ENCODE assay signal across 9 mouse cellular contexts in genomic region chr19:8967893-8968292, GRCm38 (mm10). TPM values are rescaled to one million over a fixed set of nuclear protein-coding genes. Genes with fewer than 3 reads are reported as not detected.
A peak's percentile ranks its signal among the peaks of the same experiment; 100 is the strongest.
DNase-seq lines count a peak whose midpoint lies in the region; ATAC-seq and TF ChIP-seq lines count a peak whose summit lies in the region.
"Had no signal": no experiment of that assay in that cellular context is flagged by ENCODE, and none has a peak within 500 bp of the region (broad histone marks: within the 10 kb centered on the region; RNA-seq: fewer than 3 reads in every experiment).

No protein-coding gene starts in this region.

- H3K4me1 ChIP-seq in heart, embryonic 15.5 days (replicated peaks) = peaks cover 24% of the 10 kb centered on the region
- peaks cover 6 to 25% of the 10 kb centered on the region in 2 experiments for H3K4me1 ChIP-seq in MEL (ENCODE audit: control insufficient read depth in 1 of 2, insufficient read depth in 2 of 2, low read length in 2 of 2)
- H3K4me1 ChIP-seq in hindbrain, embryonic 13.5 days (replicated peaks) = peaks cover 30% of the 10 kb centered on the region
- H3K4me1 ChIP-seq in midbrain, embryonic 13.5 days (replicated peaks) = peaks cover 27% of the 10 kb centered on the region

- peaks cover 53% of the 10 kb centered on the region for H3K79me2 ChIP-seq in MEL (ENCODE audit: control insufficient read depth, insufficient read depth, low read length, poor library complexity)

- no peaks in the 10 kb centered on the region for H3K9me3 ChIP-seq in heart, embryonic 15.5 days (replicated peaks)
- no peaks in the 10 kb centered on the region for H3K9me3 ChIP-seq in MEL (replicated peaks; ENCODE audit: insufficient read depth, low read length)
- H3K9me3 ChIP-seq in hindbrain, embryonic 13.5 days = no peaks in the 10 kb centered on the region
- no peaks in the 10 kb centered on the region for H3K9me3 ChIP-seq in midbrain, embryonic 13.5 days

- TF ChIP-seq CTCF in MEL (IDR thresholded peaks at IDR 0.05 in 2 of 3, conservative IDR thresholded peaks at IDR 0.05 in 1 of 3; ENCODE audit: control insufficient read depth in 1 of 3, insufficient read depth in 1 of 3, low read depth in 2 of 3, low read length in 3 of 3, poor library complexity in 1 of 3, severe bottlenecking in 1 of 3) = no peak

- peak overlapping the region; percentile 82 for H3K27ac ChIP-seq in heart, embryonic 15.5 days
- H3K27ac ChIP-seq in MEL (ENCODE audit: control insufficient read depth, low read depth, low read length) = peak overlapping the region; percentile 81
- H3K27ac ChIP-seq in hindbrain, embryonic 13.5 days = peak overlapping the region; percentile 88
- peak overlapping the region; percentile 79; the same call in 1 of the 2 replicates for H3K27ac ChIP-seq in midbrain, embryonic 13.5 days

- TF ChIP-seq EP300 in MEL (IDR thresholded peaks at IDR 0.05; ENCODE audit: low read depth in 1 of 2, low read length in 2 of 2) = no peak

- H3K9ac ChIP-seq in heart, embryonic 15.5 days = peak overlapping the region; percentile 73
- H3K9ac ChIP-seq in MEL (ENCODE audit: control insufficient read depth, low read depth, low read length, poor library complexity, severe bottlenecking) = peak overlapping the region; percentile 94
- H3K9ac ChIP-seq in hindbrain, embryonic 13.5 days = peak overlapping the region; percentile 95
- H3K9ac ChIP-seq in midbrain, embryonic 13.5 days (replicated peaks) = peak overlapping the region; percentile 94

- under 1% methylated on average over 9 of the region's 9 CpGs for WGBS in heart, embryonic 15.5 days
- 5% methylated on average over 9 of the region's 9 CpGs for WGBS in hindbrain, embryonic 13.5 days
- 9% methylated on average over 9 of the region's 9 CpGs for WGBS in midbrain, embryonic 13.5 days

- peak overlapping the region; percentile 80 for H3K4me3 ChIP-seq in heart, embryonic 15.5 days
- peak overlapping the region; percentile 91 to 93 for H3K4me3 ChIP-seq in MEL (ENCODE audit: control insufficient read depth in 1 of 2, insufficient read depth in 1 of 2, low read depth in 2 of 2, low read length in 2 of 2)
- H3K4me3 ChIP-seq in hindbrain, embryonic 13.5 days = peak overlapping the region; percentile 74
- peak overlapping the region; percentile 83 for H3K4me3 ChIP-seq in midbrain, embryonic 13.5 days (replicated peaks)

- no peak; a peak in 1 of 4 replicates for TF ChIP-seq POLR2A in MEL (IDR thresholded peaks at IDR 0.05; ENCODE audit: control insufficient read depth in 1 of 2, insufficient read depth in 1 of 2, low read depth in 1 of 2, low read length in 2 of 2, poor library complexity in 1 of 2)

- no peak for TF ChIP-seq RAD21 in MEL (IDR thresholded peaks at IDR 0.05; ENCODE audit: low read depth, low read length)

- H3K4me2 ChIP-seq in heart, embryonic 15.5 days = peak overlapping the region; percentile 73
- H3K4me2 ChIP-seq in hindbrain, embryonic 13.5 days = peak overlapping the region; percentile 90
- peak overlapping the region; percentile 95 for H3K4me2 ChIP-seq in midbrain, embryonic 13.5 days (replicated peaks)

- peaks cover 63% of the 10 kb centered on the region for H3K36me3 ChIP-seq in heart, embryonic 15.5 days
- H3K36me3 ChIP-seq in MEL (ENCODE audit: control insufficient read depth in 1 of 2, insufficient read depth in 2 of 2, low read length in 2 of 2) = peaks cover 26 to 39% of the 10 kb centered on the region in 2 experiments
- peaks cover 74% of the 10 kb centered on the region for H3K36me3 ChIP-seq in hindbrain, embryonic 13.5 days
- peaks cover 72% of the 10 kb centered on the region for H3K36me3 ChIP-seq in midbrain, embryonic 13.5 days

- no peak for DNase-seq in heart, adult 9 months (ENCODE audit: low spot score in 2 of 2)
- no peak for DNase-seq in MEL (ENCODE audit: low read depth, low spot score)
- no peak for DNase-seq in gastrocnemius, postnatal 10 days
- no peak for DNase-seq in spleen, adult 18-20 months

- ATAC-seq in heart, embryonic 15.5 days (replicated peaks; ENCODE audit: insufficient number of reproducible peaks, insufficient read depth, low FRiP score, low read depth) = no peak
- no peak for ATAC-seq in hindbrain, embryonic 13.5 days (ENCODE audit: low FRiP score)
- ATAC-seq in midbrain, embryonic 13.5 days = no peak
- ATAC-seq in monocyte, adult 5-6 weeks (replicated peaks; ENCODE audit: insufficient number of reproducible peaks, low FRiP score, low TSS enrichment, poor library complexity, severe bottlenecking) = no peak

- H3K27me3 ChIP-seq in heart, embryonic 15.5 days = no peaks in the 10 kb centered on the region
- H3K27me3 ChIP-seq in MEL (ENCODE audit: control insufficient read depth in 1 of 2, insufficient read depth in 2 of 2, low read length in 2 of 2) = no peaks in the 10 kb centered on the region
- H3K27me3 ChIP-seq in hindbrain, embryonic 13.5 days = no peaks in the 10 kb centered on the region
- H3K27me3 ChIP-seq in midbrain, embryonic 13.5 days = no peaks in the 10 kb centered on the region
- H3K27me3 ChIP-seq: Patski had no signal

TF ChIP-seq in MEL, 35 proteins besides CTCF, POLR2A, EP300 and RAD21:
- 0 out of 2 replicates have a peak, but pooled peaks have one; percentile 43 for TF ChIP-seq ZMIZ1 (IDR thresholded peaks at IDR 0.05; ENCODE audit: low read depth, low read length)
- no peak for TF ChIP-seq ZKSCAN1 (IDR thresholded peaks at IDR 0.05; ENCODE audit: low read depth, low read length)
TF ChIP-seq in MEL: peak in this region for 1.

RNA-seq across cellular contexts. Expression of gene Eef1g, which starts 1.1 kb away (rescaled TPM):
- 216 and 256 TPM in 2 replicates for polyA plus RNA-seq in heart, embryonic 15.5 days (2015; fragmentation: Nextera tagmentation; extraction: Ambion mirVana)
- total RNA-seq in MEL (2012; rRNA removed) = 1,362 and 1,397 TPM in 2 replicates
- polyA plus RNA-seq in MEL (2012; ENCODE audit: insufficient read depth in 1 of 2, insufficient read length in 2 of 2, low read depth in 1 of 2, low replicate concordance in 2 of 2, missing spikeins in 1 of 2) = 1,000 to 10,000 TPM; 1,691 to 1,817 TPM
- 344 and 348 TPM in 2 replicates for polyA plus RNA-seq in hindbrain, embryonic 13.5 days (2015; fragmentation: Nextera tagmentation; extraction: Ambion mirVana)
- polyA plus RNA-seq in midbrain, embryonic 13.5 days (2015; fragmentation: Nextera tagmentation; extraction: Ambion mirVana) = 334 and 335 TPM in 2 replicates
- total RNA-seq in monocyte, adult 5-6 weeks (2017) = 313 to 352 TPM (median 341 TPM) in 3 replicates
- total RNA-seq in gastrocnemius, postnatal 10 days (2021) = 100 to 1,000 TPM; 640 to 671 TPM

RNA-seq across cellular contexts. Expression of gene Tut1, which starts 14.2 kb away (rescaled TPM):
- 13.7 and 19.4 TPM in 2 replicates for polyA plus RNA-seq in heart, embryonic 15.5 days (2015; fragmentation: Nextera tagmentation; extraction: Ambion mirVana)
- 54.6 and 54.9 TPM in 2 replicates for total RNA-seq in MEL (2012; rRNA removed)
- polyA plus RNA-seq in MEL (2012; ENCODE audit: insufficient read depth in 1 of 2, insufficient read length in 2 of 2, low read depth in 1 of 2, low replicate concordance in 2 of 2, missing spikeins in 1 of 2) = 10 to 100 TPM in 1 of 2 experiments, not detected in 1; 68.2 TPM
- polyA plus RNA-seq in hindbrain, embryonic 13.5 days (2015; fragmentation: Nextera tagmentation; extraction: Ambion mirVana) = 29.4 and 31.1 TPM in 2 replicates
- 32.4 and 32.6 TPM in 2 replicates for polyA plus RNA-seq in midbrain, embryonic 13.5 days (2015; fragmentation: Nextera tagmentation; extraction: Ambion mirVana)
- total RNA-seq in monocyte, adult 5-6 weeks (2017) = 14.8 to 16.9 TPM (median 16.7 TPM) in 3 replicates
- total RNA-seq in gastrocnemius, postnatal 10 days (2021) = 10 to 100 TPM in 1 of 2 experiments, 1 to 10 TPM in 1; 9.1 to 11.2 TPM

RNA-seq across cellular contexts. Expression of gene Ahnak, which starts 21.2 kb away (rescaled TPM):
- polyA plus RNA-seq in heart, embryonic 15.5 days (2015; fragmentation: Nextera tagmentation; extraction: Ambion mirVana) = 31.4 and 38.4 TPM in 2 replicates
- 1.2 and 1.3 TPM in 2 replicates for total RNA-seq in MEL (2012; rRNA removed)
- polyA plus RNA-seq in MEL (2012; ENCODE audit: insufficient read depth in 1 of 2, insufficient read length in 2 of 2, low read depth in 1 of 2, low replicate concordance in 2 of 2, missing spikeins in 1 of 2) = 1 to 10 TPM in 1 of 2 experiments, not detected in 1; 2.2 TPM
- 5.7 and 6.4 TPM in 2 replicates for polyA plus RNA-seq in hindbrain, embryonic 13.5 days (2015; fragmentation: Nextera tagmentation; extraction: Ambion mirVana)
- polyA plus RNA-seq in midbrain, embryonic 13.5 days (2015; fragmentation: Nextera tagmentation; extraction: Ambion mirVana) = 3.7 and 4.9 TPM in 2 replicates
- 408 to 1,020 TPM (median 414 TPM) in 3 replicates for total RNA-seq in monocyte, adult 5-6 weeks (2017)
- total RNA-seq in gastrocnemius, postnatal 10 days (2021) = 100 to 1,000 TPM; 235 to 267 TPM

RNA-seq across cellular contexts. Expression of gene Mta2, which starts 26.2 kb away (rescaled TPM):
- 74.2 and 99.5 TPM in 2 replicates for polyA plus RNA-seq in heart, embryonic 15.5 days (2015; fragmentation: Nextera tagmentation; extraction: Ambion mirVana)
- total RNA-seq in MEL (2012; rRNA removed) = 150 and 171 TPM in 2 replicates
- 100 to 1,000 TPM; 116 to 167 TPM for polyA plus RNA-seq in MEL (2012; ENCODE audit: insufficient read depth in 1 of 2, insufficient read length in 2 of 2, low read depth in 1 of 2, low replicate concordance in 2 of 2, missing spikeins in 1 of 2)
- 133 and 137 TPM in 2 replicates for polyA plus RNA-seq in hindbrain, embryonic 13.5 days (2015; fragmentation: Nextera tagmentation; extraction: Ambion mirVana)
- 149 and 153 TPM in 2 replicates for polyA plus RNA-seq in midbrain, embryonic 13.5 days (2015; fragmentation: Nextera tagmentation; extraction: Ambion mirVana)
- total RNA-seq in monocyte, adult 5-6 weeks (2017) = 129 to 201 TPM (median 158 TPM) in 3 replicates
- total RNA-seq in gastrocnemius, postnatal 10 days (2021) = 10 to 100 TPM; 37.7 to 49.7 TPM

RNA-seq across cellular contexts. Expression of gene Eml3, which starts 38.5 kb away (rescaled TPM):
- polyA plus RNA-seq in heart, embryonic 15.5 days (2015; fragmentation: Nextera tagmentation; extraction: Ambion mirVana) = 12.7 and 21.9 TPM in 2 replicates
- total RNA-seq in MEL (2012; rRNA removed) = 13.0 and 16.6 TPM in 2 replicates
- 10 to 100 TPM in 1 of 2 experiments, not detected in 1; 23.4 TPM for polyA plus RNA-seq in MEL (2012; ENCODE audit: insufficient read depth in 1 of 2, insufficient read length in 2 of 2, low read depth in 1 of 2, low replicate concordance in 2 of 2, missing spikeins in 1 of 2)
- polyA plus RNA-seq in hindbrain, embryonic 13.5 days (2015; fragmentation: Nextera tagmentation; extraction: Ambion mirVana) = 9.4 and 11.3 TPM in 2 replicates
- 8.7 and 9.2 TPM in 2 replicates for polyA plus RNA-seq in midbrain, embryonic 13.5 days (2015; fragmentation: Nextera tagmentation; extraction: Ambion mirVana)
- 39.3 to 101 TPM (median 62.5 TPM) in 3 replicates for total RNA-seq in monocyte, adult 5-6 weeks (2017)
- 10 to 100 TPM; 11.7 to 15.9 TPM for total RNA-seq in gastrocnemius, postnatal 10 days (2021)
